Mouse (Mus musculus) left cerebral cortex, adult 18-20 months (tissue): ENCODE measurements around the gene Znfx1. TPM values are rescaled to one million over a fixed set of nuclear protein-coding genes. Genes with fewer than 3 reads are reported as not detected.
"Not testable (repeated sequence)": the region's sequence is repeated elsewhere in the genome, so short reads cannot be mapped to it uniquely, and the experiment has no call there.

Experiments used
- DNase-seq, 2 experiments: peaks; one replicate each; pipeline ENCODE4 v3.0.0; 2021 to 2022; ENCODE audit warnings: low spot score in 2 of 2, mixed read lengths in 1 of 2
- total RNA-seq, 2 experiments: library from RNA; stranded (reverse); gene quantifications; 2 replicates each; pipeline ENCODE4 v1.2.3; 2021

Gene Znfx1
- total RNA-seq, 2 experiments from 2014 or later = 77.2 to 78.9 TPM

DNA sequence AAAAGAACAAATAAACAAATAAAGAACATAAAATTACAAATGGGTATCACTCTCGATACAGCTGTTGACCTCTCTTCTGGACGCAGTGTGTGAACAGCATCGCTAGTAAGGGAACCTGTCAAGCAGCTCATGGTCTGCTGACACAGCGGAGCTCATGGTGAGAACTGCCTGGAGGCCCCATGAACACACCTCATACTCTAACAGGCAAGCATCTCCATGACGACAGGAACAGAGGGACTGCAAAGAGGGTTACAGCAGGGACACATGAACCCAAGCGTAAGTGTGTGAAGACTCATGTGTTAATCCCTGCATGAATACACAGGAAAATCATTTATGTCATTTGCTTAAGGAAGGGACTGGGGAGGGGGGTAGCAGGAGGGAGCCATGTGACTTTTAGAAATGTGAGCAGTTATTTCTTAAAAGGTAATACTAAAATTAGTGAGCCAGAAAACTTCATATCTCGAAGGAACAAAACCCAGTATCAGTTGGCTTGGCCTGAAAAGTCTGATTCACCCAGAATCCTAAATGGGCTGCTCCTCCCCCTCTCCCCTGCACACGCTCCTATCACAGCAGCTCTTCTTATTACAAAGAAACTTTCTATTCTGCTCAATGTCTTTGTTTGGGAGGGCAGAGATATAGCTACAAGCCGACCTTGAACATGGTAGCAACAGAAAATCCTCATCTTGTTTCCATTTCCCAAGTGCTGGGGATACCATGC is 9.5 kb downstream of the Znfx1 start:
- no peak for DNase-seq

DNA sequence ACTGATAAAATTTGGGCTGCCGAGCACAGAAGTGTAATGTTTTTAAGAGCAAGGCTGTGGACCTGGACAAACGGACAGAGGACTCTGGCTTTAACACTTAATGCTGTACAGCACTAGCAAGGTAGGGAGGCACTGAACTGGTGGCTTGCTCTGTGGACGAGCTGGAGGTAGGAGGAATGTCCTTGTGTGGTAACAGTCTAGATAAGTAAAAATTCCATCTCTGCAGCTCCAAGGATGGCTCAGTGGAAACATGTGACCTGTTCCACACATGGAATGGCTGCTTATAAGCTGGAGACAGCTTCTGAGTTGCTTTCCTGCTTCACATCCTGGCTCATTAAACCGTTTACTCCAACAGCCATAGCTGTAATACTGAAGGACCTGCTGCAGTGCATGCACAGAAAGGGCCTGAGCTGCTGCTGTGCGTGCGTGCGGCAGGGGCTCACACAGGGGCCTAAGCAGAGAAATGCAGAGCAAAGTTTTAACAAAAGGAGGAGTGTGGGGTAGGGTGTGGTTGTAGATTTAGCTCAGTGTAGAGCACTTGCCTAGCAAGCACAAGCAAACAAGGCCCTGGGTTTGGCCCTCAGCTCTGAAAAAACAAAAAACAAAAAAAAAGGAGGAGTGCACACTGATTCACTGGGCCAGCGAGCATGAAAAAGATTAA is 14.0 kb downstream of the Znfx1 start:
- DNase-seq = no peak

DNA sequence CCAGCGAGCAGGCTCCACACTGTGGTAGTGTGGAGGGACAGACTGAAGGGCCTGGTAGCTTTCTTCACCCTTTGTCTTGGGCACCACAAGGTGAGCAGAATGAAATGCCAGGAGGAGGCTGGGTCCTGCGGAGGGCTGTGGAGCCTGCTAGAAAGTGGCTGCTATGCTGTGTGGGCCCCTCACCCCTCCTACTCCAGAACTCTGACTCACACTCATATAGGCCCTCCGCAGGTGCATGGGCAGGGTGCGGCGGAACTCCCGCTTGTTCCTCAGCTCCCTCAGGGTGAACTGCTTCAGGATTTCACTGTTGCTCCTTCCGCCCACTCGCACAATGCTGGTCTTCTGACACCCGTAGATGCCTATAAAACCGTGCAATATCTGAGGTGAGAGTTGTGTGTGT is 14.6 kb downstream of the Znfx1 start:
- DNase-seq = no peak

DNA sequence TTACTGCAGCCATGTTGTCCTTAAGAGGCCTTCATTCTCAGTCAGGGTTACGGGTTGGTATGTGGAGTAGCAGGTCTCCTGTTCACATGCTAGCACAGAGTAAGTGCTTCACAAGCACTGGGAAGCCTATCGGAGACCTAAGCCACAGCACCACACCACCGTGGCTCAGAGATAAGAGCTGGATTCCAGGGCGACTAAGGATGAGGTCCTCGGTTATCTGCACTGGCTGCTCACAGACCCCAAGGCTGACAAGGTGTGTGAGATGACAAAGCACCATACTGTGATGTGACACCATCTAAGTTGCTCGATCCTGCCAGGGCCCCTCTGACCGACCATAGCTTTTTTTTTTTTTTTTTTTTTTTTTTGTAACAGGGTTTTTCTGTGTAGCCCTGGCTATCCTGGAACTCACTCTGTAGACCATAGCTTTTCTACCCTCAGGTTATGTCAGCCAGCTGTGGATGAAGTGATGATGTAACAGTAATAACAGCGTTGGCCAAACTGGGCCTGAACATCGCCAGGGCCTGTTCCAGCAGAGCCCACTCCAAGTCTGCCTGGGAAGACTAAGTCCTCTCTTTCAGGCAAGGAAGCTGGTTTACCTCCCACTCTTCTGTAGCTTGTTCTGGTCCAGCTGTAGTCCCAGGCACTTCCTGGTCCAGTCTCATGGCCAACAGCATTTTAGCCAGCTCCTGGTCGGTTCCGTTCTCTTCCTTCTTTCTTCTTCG is 19.3 kb downstream of the Znfx1 start:
- no peak for DNase-seq

DNA sequence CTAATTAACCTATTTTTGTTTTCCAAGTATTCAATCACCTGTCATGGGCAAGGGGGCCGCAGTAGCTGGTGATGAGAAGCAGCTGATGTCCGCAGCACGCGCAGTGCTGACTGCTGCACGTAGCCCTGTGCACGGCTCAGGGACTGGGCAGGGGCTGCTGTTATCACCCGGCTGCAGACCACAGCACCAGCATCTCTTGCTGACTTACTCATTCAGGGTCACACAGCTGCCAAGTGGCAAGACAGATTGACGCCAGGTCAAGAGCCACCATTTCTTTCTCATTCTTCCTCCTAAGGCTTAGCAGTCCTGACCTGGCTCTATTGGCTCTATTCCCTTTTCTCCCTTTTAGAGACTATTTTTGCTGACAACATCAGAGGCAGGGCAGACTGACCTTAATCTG is 23.4 kb downstream of the Znfx1 start:
- DNase-seq = no peak

DNA sequence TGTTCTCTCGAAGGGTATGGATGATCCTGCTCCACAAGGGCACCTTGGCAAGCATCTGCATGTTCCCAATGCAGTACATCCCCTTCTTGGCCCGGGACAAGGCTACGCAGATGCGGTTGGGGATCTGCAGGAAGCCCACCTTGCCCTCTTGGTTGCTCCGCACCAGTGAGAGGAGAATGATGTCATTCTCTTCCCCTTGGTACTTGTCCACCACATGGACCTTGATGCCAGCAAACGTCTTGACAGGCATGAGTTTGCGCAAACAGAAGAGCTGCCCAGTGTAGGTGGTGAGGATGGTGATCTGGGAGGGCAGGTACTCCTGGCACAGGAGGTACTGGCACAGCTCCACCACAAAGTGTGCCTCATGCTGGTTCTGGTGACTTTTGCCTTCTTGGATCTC is 24.1 kb downstream of the Znfx1 start:
- no peak for DNase-seq

DNA sequence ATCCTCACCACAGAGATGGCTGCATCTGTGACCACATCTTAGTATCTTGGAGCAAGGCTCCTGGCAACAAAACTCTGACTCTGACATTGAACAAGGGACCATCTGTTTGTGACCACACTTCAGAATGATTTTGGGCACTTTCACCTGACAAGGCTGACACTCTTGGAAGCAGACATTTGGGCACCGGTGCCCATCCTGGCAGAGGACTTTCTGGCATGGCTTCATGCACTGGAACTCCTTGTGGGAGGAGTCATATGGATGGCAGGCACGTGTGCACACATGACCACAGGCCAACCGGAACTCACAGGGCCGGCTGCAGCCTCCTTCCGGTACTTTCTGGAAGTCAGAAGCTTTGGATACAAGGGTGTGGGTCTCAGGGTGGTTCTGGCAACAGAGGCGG is 24.5 kb downstream of the Znfx1 start:
- no peak for DNase-seq

DNA sequence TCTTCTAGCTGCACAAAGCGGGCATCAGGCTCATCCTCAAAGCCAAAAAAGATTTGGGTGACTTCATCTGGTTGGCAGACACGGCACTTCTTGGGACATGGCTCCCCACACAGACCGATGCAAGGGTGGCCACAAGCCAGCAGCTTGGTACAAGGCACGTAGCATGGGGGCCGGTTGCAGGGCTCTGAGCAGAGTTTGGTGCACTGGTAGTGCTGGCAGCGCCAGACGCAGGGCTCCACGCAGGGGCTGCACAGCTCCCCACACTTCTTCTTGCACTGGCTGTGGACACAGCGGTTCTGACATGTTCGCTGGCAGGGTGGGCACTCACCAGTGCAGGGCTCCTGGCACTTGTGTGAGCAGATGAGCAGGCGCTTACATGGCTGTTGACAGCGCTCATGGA is 25.1 kb downstream of the Znfx1 start:
- DNase-seq = no peak

DNA sequence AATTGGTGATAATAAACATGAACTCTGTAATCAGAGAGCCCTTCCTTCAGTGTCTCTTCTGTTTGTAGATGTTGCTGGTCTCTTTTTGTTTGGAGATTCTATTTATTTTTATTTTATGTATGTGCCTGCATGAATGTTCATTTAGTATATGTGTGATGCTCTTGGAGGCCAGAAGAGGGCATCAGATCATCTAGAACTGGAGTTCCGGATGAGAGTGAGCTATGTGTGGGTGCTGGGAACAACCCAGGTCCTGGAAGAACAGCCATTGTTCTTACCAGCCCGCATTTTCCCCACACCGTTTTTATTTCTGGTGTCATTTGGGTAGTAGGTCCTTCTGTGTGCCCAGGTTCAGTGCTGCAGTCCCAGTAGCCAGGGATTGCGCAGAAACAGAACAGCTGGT is 32.3 kb downstream of the Znfx1 start:
- no peak for DNase-seq

DNA sequence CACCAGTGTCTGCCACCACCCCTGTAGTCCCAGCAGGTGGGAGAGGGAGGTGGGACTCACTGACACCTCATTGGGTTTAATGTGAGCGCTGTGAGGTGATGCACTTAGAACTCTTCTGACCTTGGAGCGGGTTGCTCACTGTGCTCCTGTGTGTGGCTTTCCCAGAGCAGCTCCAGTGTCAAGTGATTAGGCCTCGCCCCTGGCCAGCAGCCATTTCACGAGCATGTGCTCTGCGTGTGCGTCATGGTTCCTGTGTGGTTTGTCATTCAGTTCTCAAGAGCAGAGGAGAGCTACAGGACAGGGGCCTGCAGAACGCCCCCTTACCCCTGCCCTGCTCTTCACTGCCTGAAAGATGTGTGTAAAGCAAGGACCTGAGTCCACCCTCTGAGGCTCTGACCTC is 34.3 kb downstream of the Znfx1 start:
- no peak for DNase-seq

DNA sequence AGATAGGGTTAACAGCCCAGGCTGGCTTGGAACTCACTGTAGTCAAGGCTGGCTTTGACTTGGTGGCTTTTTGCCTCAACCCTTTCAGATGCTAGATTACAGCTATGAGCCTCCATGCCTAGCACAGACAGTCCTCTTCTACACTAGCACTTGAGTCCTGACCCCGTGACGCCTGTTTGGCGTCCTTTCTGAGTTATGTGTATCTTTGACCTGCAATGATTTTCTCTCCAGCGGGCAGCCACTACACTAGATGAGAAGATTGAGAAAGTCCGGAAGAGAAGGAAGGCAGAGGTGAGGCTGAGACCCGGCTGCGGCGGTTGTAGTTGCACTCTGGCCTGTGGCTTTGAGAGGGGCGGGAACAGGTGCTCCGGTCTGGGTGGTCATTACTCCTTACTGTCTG is 43.4 kb downstream of the Znfx1 start:
- DNase-seq = no peak

DNA sequence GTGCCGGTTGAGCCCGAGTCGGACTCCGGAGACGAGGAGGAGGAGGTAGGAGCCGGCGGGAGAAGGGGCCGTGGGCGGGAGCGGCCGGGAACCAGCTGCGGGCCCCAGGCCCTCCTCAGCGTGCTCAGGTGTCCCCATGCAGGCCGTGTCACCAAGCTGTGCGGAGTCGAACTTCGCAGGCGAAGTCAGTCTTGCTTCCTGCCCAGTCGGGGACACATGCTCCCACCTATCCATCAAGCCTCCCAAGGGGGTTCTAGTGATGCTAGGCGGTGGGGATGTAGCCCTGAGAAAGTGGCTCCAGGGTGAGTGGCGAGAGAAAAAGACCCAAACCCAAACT is 47.5 kb downstream of the Znfx1 start:
- no peak for DNase-seq

DNA sequence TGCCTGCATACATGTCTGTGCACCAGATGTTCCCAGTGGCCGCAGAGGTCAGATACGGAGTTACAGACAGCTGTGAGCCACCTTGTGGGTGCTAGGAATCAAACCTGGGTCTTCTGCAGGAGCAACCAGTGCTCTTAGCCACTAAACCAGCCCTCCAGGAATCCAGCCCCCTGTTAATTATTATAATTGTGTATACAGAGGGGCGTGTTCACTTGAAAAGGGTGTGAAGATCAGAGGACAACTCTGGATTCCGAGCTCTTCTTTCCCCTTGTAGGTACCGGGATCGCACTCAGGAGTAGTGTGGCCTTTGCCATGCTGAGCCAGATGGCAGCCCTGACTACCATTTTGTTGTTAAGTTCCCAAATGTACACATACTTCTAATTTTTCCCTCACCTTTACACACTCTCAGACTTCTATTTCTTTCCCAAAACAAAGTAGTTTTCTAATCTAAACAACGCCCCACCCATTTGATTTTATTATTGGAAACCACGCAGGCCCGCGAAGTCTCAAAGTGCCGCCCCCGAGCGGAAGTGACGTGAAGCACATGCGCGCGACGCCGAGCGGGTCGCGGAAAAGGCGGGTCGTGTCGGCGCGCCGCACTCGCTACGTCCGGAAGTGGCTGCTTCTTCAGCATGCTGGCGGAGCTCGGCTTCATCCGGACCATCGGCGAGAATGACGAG is 48.0 kb downstream of the Znfx1 start, which contains the start of gene Ddx27:
Gene Ddx27, plus strand, starts transcription at position 492 of the 680 bp plus-strand sequence.
- peak; percentile 95 to 96 for DNase-seq

DNA sequence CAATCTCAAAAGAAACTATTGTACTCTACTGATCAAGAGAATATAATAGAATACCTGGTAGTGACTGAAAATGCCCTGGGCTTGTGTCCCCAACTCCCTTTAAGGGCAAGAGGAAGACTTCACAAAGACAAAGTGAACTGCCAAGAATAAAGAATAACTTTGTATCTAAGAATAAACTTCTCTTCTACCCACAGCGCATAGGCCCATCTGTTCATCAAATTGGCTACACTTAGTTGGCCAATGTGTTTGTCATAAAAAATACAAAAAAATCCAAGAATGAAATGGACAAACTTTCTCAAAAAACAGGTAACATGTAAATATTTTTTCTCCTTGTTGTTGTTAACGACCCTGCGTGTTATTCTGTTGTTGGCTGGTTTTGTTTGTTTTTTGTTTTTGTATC is 52.3 kb downstream of the Znfx1 start:
- no peak for DNase-seq

DNA sequence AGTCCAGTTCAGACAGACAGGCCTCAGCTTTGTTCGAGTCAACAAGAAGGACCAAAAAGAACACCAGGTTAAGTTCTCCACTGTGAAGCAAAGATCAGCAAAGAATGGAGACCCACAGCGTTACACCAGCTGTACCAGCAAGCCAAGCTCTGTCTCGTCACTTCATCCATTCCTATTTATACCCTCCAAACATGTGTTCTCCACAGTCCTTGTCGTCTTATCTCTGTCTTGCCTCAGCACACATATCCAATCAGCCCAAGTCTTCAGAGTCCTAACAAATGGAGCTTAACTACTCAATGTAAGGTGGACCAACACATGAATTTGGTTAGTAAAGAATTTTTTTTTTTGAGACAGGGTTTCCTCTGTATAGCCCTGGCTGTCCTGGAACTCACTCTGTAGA is 53.3 kb downstream of the Znfx1 start:
- DNase-seq = no peak

DNA sequence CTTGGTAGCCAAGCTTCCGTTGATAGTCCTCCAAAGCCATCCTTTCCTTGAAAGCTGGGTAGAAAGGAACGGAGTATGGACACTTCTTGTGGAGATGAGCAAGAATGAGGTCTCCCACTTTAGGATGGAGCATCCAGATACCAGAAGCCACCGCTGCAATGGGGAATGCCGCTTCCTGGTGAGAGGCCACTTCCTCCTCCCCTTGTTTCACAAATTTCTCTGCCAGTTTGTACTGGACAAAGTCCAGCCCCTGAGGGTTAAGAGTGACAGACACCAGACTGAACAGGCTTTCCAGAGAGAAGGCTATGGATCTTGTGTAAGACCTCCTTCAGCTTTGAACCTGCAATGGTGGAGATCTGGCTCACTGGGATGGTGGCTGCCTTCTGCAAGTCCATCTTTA is 55.2 kb downstream of the Znfx1 start:
- not testable (repeated sequence) for DNase-seq

DNA sequence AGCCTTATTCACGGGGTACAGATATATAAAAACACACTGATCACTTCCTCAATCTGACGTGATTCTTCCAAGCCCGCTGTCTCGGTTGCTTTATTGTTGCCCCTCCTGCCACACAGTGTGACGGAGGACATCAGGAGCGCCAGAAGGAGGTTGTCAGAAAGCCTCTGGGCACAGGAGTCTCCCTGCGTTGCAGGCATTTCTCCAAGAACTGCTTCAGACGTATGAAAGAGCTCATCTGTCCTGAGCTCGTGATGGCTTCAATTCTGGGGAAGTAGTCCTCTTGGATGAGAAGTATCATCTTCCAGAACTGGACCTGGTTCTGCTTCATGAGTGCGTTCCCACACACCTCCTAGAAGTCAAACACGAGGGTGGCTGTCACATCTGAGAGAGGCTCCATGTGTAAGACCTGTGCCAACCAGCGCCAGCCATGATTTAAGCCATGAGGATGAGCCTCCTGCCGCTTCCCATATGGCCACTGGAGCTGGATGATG is 55.8 kb downstream of the Znfx1 start:
- DNase-seq = peak in 1 of 2 experiments; percentile 21

DNA sequence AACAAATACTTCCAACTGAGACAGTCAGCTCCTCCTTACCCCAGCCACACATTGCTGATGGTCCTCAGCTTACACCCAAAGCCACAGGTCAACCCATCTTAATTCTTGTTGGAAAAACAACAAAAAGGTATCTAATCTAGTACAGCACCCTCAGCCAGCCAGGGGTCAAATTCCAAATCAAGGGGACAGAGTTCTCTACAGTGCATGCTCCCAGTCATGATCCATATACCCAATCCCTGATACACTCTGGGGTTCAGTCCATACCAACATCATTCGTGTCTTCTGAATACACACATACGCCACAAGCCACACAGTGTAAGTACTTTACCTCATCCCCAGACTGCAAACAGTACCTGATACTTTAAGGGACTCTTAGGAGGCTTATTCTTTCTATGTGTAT is 56.5 kb downstream of the Znfx1 start:
- no peak for DNase-seq

DNA sequence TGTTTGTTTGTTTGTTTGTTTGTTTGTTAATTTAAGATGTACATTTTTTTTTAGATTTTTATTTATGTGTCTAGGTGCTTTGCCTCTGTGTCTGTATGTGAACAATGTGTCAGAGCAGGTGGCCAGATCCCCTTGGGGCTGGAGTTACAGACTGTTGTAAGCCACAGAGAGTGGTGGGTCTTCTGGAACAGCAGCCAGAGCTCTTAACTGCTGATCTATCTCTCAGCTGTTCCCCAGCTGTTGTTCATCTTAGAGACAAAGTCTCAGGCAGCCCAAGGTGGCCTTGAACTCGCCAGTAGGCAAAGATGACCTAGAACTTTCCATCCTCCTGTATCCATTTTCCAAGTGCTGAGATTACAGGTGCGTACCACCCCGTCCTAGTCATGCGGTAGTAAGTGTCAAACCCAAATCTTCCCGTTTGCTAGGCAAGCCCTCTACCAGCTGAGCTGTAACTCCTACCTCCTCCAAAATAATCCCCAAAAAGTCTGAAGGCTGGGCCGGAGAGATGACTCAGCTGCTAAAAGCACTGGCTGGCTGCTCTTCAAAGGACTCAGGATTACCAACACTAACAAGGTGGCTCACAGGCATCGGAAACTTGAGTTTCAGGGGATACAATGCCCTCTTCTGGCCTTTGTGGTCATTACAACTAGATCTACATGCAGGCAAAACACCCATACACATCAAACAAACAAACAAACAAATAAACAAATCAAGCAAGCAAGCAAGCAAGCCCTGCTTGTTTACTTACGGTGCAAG is 58.5 kb downstream of the Znfx1 start:
- peak; percentile 73 to 80 for DNase-seq

DNA sequence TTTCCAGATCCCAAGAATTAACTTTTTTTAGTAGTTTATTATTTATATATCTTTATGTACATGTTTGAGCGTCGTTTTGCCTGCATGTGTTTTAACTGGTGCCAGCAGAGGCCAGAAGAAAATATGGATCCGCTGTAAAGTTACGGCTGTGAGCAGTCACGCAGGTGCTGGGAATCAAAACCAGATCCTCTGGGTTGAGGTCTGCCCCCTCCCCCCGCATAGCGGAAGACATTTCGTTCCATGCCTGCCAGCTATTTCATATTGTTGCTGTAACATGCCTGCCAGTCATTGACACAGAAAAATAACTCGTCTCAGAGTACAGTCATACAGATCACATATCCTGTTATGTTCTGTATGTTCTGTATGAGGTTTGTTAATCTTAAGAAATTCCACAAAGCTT is 61.3 kb downstream of the Znfx1 start:
- DNase-seq = no peak

DNA sequence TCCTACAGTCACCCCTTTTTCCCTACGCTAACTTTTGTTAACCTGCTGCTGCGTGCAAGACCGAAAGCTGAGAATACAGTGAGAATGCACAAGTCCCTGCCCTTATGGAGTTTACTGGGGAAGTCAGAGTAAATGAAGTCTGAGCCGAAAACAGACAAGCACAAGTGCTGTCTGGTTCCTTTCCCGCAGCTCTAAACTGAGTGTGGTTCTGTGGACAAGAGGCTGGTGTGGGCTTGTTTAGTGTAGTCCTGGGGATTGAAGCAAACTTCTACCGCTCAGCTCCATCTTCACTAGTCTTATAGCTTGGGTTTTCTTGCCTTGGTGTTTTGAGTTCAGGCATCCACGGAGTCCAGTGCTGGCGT is 66.3 kb downstream of the Znfx1 start:
- peak in 1 of 2 experiments; percentile 19 for DNase-seq
